Mouse (Mus musculus) heart, embryonic 11.5 days (tissue): ENCODE results near the gene Krtap26-1. TPM values are rescaled to one million over a fixed set of nuclear protein-coding genes. Genes with fewer than 3 reads are reported as not detected.

ENCODE experiments used
- ATAC-seq: fragments of 200-750 bp; cut with Nextera tagmentation; replicated peaks from 2 replicates; pipeline ENCODE4 v1.8.0; 2017; ENCODE audit warnings: moderate library complexity; ENCODE audit not compliant: insufficient number of reproducible peaks, low FRiP score, low TSS enrichment
- H3K27ac ChIP-seq: fragments of 300-500 bp; sonication (generic); 2 replicates; pipeline ENCODE4 v1.5.1; 2014; ENCODE audit warnings: mild to moderate bottlenecking, low read depth, low read length
- H3K27me3 ChIP-seq: fragments of 300-500 bp; sonication (generic); 2 replicates; pipeline ENCODE4 v1.6.1; 2014; ENCODE audit warnings: mild to moderate bottlenecking, low read length, mixed read lengths; ENCODE audit not compliant: control insufficient read depth, insufficient read depth
- H3K36me3 ChIP-seq: fragments of 300-500 bp; sonication (generic); 2 replicates; pipeline ENCODE4 v1.6.1; 2014; ENCODE audit warnings: mild to moderate bottlenecking, low read length, moderate library complexity, mixed read lengths; ENCODE audit not compliant: control insufficient read depth, insufficient read depth
- H3K4me1 ChIP-seq: fragments of 300-500 bp; sonication (generic); 2 replicates; pipeline ENCODE4 v1.6.1; 2014; ENCODE audit warnings: low read length; ENCODE audit not compliant: control insufficient read depth, insufficient read depth
- H3K4me2 ChIP-seq: fragments of 300-500 bp; sonication (generic); 2 replicates; pipeline ENCODE4 v1.6.1; 2014; ENCODE audit warnings: mild to moderate bottlenecking, moderate library complexity
- H3K4me3 ChIP-seq: fragments of 300-500 bp; sonication (generic); 2 replicates; pipeline ENCODE4 v1.5.1; 2014; ENCODE audit warnings: low read depth, low read length
- H3K9ac ChIP-seq: fragments of 300-500 bp; sonication (generic); 2 replicates; pipeline ENCODE4 v1.6.1; 2014; ENCODE audit warnings: mild to moderate bottlenecking, low read depth, low read length, moderate library complexity
- H3K9me3 ChIP-seq: fragments of 300-500 bp; sonication (generic); replicated peaks from 2 replicates; pipeline ENCODE4 v1.6.1; 2016; ENCODE audit warnings: low read length; ENCODE audit not compliant: control insufficient read depth
- WGBS: fragments of 180-500 bp; shearing (Covaris S2); extraction: QIAGEN DNeasy Blood & Tissue Kit; methylation state at CpG from one replicate; pipeline ENCODE4 v1.1.7; 2014; ENCODE audit not compliant: insufficient replicate concordance; 5-methylcytosine and 5-hydroxymethylcytosine counted together
- polyA plus RNA-seq: library from polyadenylated mRNA; unstranded; fragments of >200 nt; fragmentation: Nextera tagmentation; extraction: Ambion mirVana; gene quantifications from 2 replicates; pipeline ENCODE4 v1.2.1, GENCODE M21; 2014

The Krtap26-1 gene
- polyA plus RNA-seq, 1 experiment from 2014 or later, result not detected

DNA sequence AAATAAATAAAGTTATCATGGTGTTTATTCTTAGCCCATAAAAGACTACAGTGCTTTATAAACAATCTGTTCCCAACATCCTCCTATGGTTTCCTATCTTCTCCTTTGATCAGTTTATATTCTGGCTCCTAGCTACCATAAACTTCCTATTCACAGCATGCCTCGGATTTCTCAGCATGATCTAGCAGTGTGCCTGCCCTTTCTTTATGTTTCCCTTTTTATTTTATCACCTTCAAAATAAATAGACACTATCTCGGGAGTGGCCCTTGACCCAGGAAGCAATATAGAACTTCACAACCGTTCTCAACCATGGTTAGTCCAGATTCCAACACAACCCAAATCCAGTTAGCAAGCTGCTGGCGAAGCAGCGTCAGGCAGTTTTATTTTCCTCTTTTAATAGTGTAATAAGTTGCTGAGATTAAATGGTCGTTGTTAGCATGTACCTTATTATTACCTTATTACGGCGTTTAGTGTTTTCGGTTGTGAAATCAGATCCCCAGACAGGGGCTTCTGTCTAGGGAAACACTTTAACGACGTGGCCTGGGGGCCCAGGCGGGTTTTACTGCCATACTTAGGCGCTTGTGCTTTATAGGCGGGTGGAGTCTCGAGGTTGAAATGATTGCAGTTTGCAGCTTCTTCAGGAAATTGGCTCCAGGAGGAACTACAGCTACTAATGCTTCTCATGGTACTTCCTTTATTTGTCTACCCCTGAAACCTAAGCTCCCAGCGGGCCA lies 47.9 kb downstream of the Krtap26-1 start:
- Histone ChIP-seq H3K4me3 (no peak overlapping the region), H3K9me3 (no peaks in the 10 kb centered on the region), H3K4me1 (no peaks in the 10 kb centered on the region), H3K36me3 (no peaks in the 10 kb centered on the region), H3K27me3 (no peaks in the 10 kb centered on the region), H3K4me2 (no peak overlapping the region), H3K27ac (no peak overlapping the region), H3K9ac (no peak overlapping the region)
- no peak for ATAC-seq
- WGBS, result 63% methylated on average over 16 of the region's 16 CpGs

Other genes with a start within 250 kb of the Krtap26-1 start
- gene Cldn17, start 140.8 kb downstream of the Krtap26-1 start, polyA plus RNA-seq, result not detected in 2 replicates
- 0.21 TPM in 1 of 2 replicates, not detected in the other for gene Cldn8, start 84.6 kb downstream of the Krtap26-1 start, polyA plus RNA-seq
- not detected in 2 replicates for gene Krtap24-1, start 35.5 kb downstream of the Krtap26-1 start, polyA plus RNA-seq
- not detected in 2 replicates for gene 2310079G19Rik, start 20.1 kb downstream of the Krtap26-1 start, polyA plus RNA-seq
- gene Krtap27-1, start 23.9 kb upstream of the Krtap26-1 start, polyA plus RNA-seq, result not detected in 2 replicates
- not detected in 2 replicates for gene 2310061N02Rik, start 60.2 kb upstream of the Krtap26-1 start, polyA plus RNA-seq
- gene Krtap13-1, start 81.1 kb upstream of the Krtap26-1 start, polyA plus RNA-seq, result not detected in 2 replicates
- gene Krtap13, start 103.8 kb upstream of the Krtap26-1 start, polyA plus RNA-seq, result not detected in 2 replicates
- not detected in 2 replicates for gene 2310034C09Rik, start 111.1 kb upstream of the Krtap26-1 start, polyA plus RNA-seq
- gene 2310057N15Rik, start 126.4 kb upstream of the Krtap26-1 start, polyA plus RNA-seq, result not detected in 2 replicates
- not detected in 2 replicates for gene Gm5965, start 130.1 kb upstream of the Krtap26-1 start, polyA plus RNA-seq
- not detected in 2 replicates for gene Gm20741, start 164.4 kb upstream of the Krtap26-1 start, polyA plus RNA-seq
- not detected in 2 replicates for gene Krtap15, start 172.4 kb upstream of the Krtap26-1 start, polyA plus RNA-seq
- not detected in 2 replicates for gene Krtap14, start 178.3 kb upstream of the Krtap26-1 start, polyA plus RNA-seq
- gene Krtap19-1, start 221.6 kb upstream of the Krtap26-1 start, polyA plus RNA-seq, result not detected in 2 replicates
- not detected in 2 replicates for gene Krtap19-2, start 226.5 kb upstream of the Krtap26-1 start, polyA plus RNA-seq
- not detected in 2 replicates for gene Krtap19-3, start 230.2 kb upstream of the Krtap26-1 start, polyA plus RNA-seq
- gene Krtap19-4, start 237.3 kb upstream of the Krtap26-1 start, polyA plus RNA-seq, result not detected in 2 replicates
- gene Krtap19-5, start 248.7 kb upstream of the Krtap26-1 start, polyA plus RNA-seq, result not detected in 2 replicates